Mouse (Mus musculus) liver, postnatal 0 days (tissue): ENCODE measurements around the gene Clcn6.

Experiments
- CTCF ChIP-seq: sonication (generic); IDR thresholded peaks from 2 replicates; pipeline ENCODE4 v1.5.1; 2016; ENCODE audit warnings: antibody characterized with exemption, low read depth
- EP300 ChIP-seq: IDR thresholded peaks from 2 replicates; pipeline ENCODE4 v1.6.1; 2016; ENCODE audit warnings: antibody characterized with exemption, low read depth, mild to moderate bottlenecking

- no peak for TF ChIP-seq CTCF
- TF ChIP-seq EP300, result no peak
Observed at GRCm38 (mm10) chr4:147957141-147957540, 81.5 kb downstream of the Clcn6 start.
